Mouse (Mus musculus) G1E (cell line): ENCODE measurements around the gene Parp11. TPM values are rescaled to one million over a fixed set of nuclear protein-coding genes. Genes with fewer than 3 reads are reported as not detected.

Experiments
- ATAC-seq: 2 replicates; pipeline ENCODE4 v1.8.0; 2016; ENCODE audit warnings: mild to moderate bottlenecking; ENCODE audit not compliant: insufficient number of reproducible peaks, poor library complexity, low FRiP score, severe bottlenecking; ENCODE audit errors: extremely low read depth
- DNase-seq: peaks from one replicate; pipeline ENCODE4 v3.0.0; 2012; ENCODE audit warnings: low spot score
- H3K27me3 ChIP-seq: 2 replicates; pipeline ENCODE4 v1.6.1; 2012; ENCODE audit warnings: mild to moderate bottlenecking, low read length, inconsistent platforms; ENCODE audit not compliant: insufficient read depth
- H3K36me3 ChIP-seq: replicated peaks from 2 replicates; pipeline ENCODE3; 2012; ENCODE audit warnings: mild to moderate bottlenecking, inconsistent platforms
- H3K4me1 ChIP-seq: 2 replicates; pipeline ENCODE4 v1.6.1; 2012; ENCODE audit warnings: low read depth, low read length, inconsistent platforms, mixed read lengths; ENCODE audit not compliant: insufficient read depth
- H3K4me3 ChIP-seq: 2 replicates; pipeline ENCODE4 v1.5.1; 2012; ENCODE audit warnings: low read depth, mild to moderate bottlenecking, inconsistent platforms, low read length, moderate library complexity, mixed read lengths
- H3K9me3 ChIP-seq: replicated peaks from 2 replicates; pipeline ENCODE4 v1.6.1; 2012; ENCODE audit warnings: inconsistent platforms
- CTCF ChIP-seq: IDR thresholded peaks from 2 replicates; pipeline ENCODE4 v1.5.1; 2012; ENCODE audit warnings: low read depth, low read length, inconsistent platforms, mixed read lengths
- GATA1 ChIP-seq: IDR thresholded peaks from 2 replicates; pipeline ENCODE4 v1.6.1; 2012; ENCODE audit warnings: borderline replicate concordance, low read length, inconsistent platforms, mixed read lengths
- GATA2 ChIP-seq: IDR thresholded peaks from 2 replicates; pipeline ENCODE4 v1.6.1; 2012; ENCODE audit warnings: low read depth, low read length, inconsistent platforms, borderline replicate concordance
- POLR2AphosphoS5 ChIP-seq: IDR thresholded peaks from 2 replicates; pipeline ENCODE4 v1.6.1; 2012; ENCODE audit warnings: low read depth, low read length, inconsistent platforms; ENCODE audit not compliant: insufficient replicate concordance
- TAL1 ChIP-seq: conservative IDR thresholded peaks from 2 replicates; pipeline ENCODE4 v1.6.1; 2012; ENCODE audit warnings: low read depth, low read length, inconsistent platforms, mixed read lengths
- polyA plus RNA-seq: library from polyadenylated mRNA; stranded (reverse); fragments of >175 nt; gene quantifications from 2 replicates; pipeline ENCODE4 v1.2.3, GENCODE M21; 2012
- total RNA-seq, 2 experiments: library from RNA; stranded (forward) in 1 of 2; stranded (reverse) in 1 of 2; fragments of 200-1000 nt in 1 of 2; fragments of >200 nt in 1 of 2; fragmentation: Nextera tagmentation in 1 of 2; gene quantifications; 2 replicates each; pipeline ENCODE4 v1.2.3; 2014 to 2017

Gene Parp11
- total and polyA plus RNA-seq, 3 experiments = 5.0 to 22.3 (median 19.5) TPM

DNA sequence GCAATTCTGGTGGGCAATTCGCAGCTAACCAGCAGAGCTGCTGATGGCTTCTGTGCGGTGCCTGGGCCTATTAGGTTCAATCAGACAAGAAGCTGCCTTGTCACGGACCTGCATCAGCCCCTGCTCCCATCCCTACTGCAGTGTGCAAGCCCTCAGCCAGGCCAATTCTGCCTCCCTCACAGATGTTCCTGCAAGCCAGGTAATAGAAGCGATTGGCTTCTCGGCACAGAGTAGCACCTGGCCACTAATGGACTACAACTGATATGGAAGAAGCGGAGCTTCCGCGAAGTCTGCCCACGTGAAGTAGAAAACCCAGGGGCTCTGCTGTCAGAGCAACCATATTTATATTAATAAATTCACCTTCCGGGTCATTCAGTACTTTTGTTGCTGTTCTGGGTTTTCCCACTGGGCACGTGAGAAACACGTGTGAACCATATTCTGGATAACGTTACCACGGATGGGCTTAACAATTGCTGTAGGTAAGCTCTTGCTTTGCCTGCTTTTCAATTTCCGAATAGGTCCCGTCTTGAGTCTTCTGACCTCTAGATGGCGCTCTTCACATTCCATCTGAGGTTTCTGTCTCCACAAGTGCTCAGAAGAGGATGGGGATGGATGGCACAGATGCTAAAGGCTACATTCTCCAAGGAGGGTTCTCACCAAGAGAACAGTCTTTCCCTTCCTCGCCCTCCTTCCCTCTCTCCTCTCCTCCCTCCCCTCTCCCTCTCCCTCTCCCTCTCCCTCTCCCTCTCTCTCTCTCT is 95.2 kb downstream of the Parp11 start:
- Histone ChIP-seq H3K27me3 (no peaks in the 10 kb centered on the region; the same call in 1 of the 2 replicates), H3K36me3 (no peaks in the 10 kb centered on the region), H3K9me3 (peaks cover 6% of the 10 kb centered on the region; the same call in 1 of the 2 replicates), H3K4me1 (no peaks in the 10 kb centered on the region), H3K4me3 (no peak overlapping the region)
- TF ChIP-seq POLR2AphosphoS5 (no peak), CTCF (peak; percentile 30), GATA1 (no peak), GATA2 (no peak), TAL1 (no peak)
- DNase-seq (no peak), ATAC-seq (no peak)

Other genes starting within 250 kb of the Parp11 start
- gene Cracr2a, start 114.5 kb downstream of the Parp11 start, total RNA-seq (2014; fragmentation: Nextera tagmentation) = not detected in 2 replicates
- gene Cracr2a, start 114.5 kb downstream of the Parp11 start, total RNA-seq (2017) = 0.05 and 0.06 TPM in 2 replicates
- gene Cracr2a, start 114.5 kb downstream of the Parp11 start, polyA plus RNA-seq = not detected in 2 replicates